Comparison of ENCODE assay signal across 8 mouse cellular contexts in the genomic region with DNA sequence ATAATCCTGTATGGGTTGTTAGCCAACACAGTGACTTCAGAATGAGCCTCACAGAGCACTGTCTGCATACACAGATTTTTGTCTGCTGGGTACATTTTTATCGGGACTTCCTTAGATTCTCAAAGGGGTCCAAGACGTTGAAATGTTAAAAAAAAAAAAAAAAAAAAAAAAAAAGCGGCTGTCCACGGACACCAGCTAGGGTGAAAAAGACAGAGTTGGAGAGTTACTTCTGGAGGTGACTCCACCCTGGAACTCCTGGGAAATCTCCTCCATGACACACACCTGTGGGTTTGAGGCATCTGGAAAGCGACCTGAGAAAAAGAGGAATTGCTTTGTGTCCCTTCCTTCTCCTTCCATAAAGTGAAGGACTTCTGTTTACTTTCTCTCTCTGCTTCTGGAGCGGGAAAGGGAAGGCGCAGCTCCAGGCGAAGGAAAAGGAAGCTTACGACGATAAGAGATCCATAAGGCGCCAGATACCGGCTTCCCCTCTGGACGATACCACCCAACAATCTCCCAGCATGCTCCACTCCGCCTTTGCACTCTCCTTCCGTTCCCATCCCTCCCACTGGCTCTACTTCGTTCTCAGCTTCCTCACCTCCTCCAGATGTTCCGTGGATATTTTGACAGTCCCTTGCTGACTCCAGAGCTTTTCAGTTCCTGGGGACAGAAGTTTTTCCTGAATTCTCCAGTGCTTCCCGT. TPM values are rescaled to one million over a fixed set of nuclear protein-coding genes. Genes with fewer than 3 reads are reported as not detected.
A peak's percentile ranks its signal among the peaks of the same experiment; 100 is the strongest.
DNase-seq lines count a peak whose midpoint lies in the region; ATAC-seq lines count a peak whose summit lies in the region.

No protein-coding gene starts in this region.

- H3K4me1 ChIP-seq in hindbrain, embryonic 10.5 days (replicated peaks): peaks cover 6% of the 10 kb centered on the region; the same call in 1 of the 2 replicates
- no peaks in the 10 kb centered on the region for H3K4me1 ChIP-seq in neural tube, embryonic 13.5 days (replicated peaks)

- H3K9me3 ChIP-seq in hindbrain, embryonic 10.5 days: no peaks in the 10 kb centered on the region
- H3K9me3 ChIP-seq in neural tube, embryonic 13.5 days: no peaks in the 10 kb centered on the region

- H3K27ac ChIP-seq in hindbrain, embryonic 10.5 days: no peak overlapping the region
- H3K27ac ChIP-seq in neural tube, embryonic 13.5 days (replicated peaks): no peak overlapping the region

- H3K4me3 ChIP-seq in hindbrain, embryonic 10.5 days: peak overlapping the region; percentile 26
- no peak overlapping the region for H3K4me3 ChIP-seq in neural tube, embryonic 13.5 days

- intact Hi-C loops in left cerebral cortex, postnatal 4 days (cut with DNase I): no loop called here

- DNase-seq in urinary bladder, adult 2 months (ENCODE audit: low spot score): peak; percentile 10
- no peak for DNase-seq in urinary bladder, postnatal 25 days (ENCODE audit: low spot score)
- DNase-seq in hindbrain, embryonic 10.5 days (ENCODE audit: low spot score): no peak
- peak; percentile 33 for DNase-seq in liver
- no peak for DNase-seq in cerebellum, adult 9-11 months
- no peak for DNase-seq in left cerebral cortex, postnatal 4 days

- no peak overlapping the region for H3K9ac ChIP-seq in neural tube, embryonic 13.5 days

- no peaks in the 10 kb centered on the region for H3K27me3 ChIP-seq in hindbrain, embryonic 10.5 days (ENCODE audit: insufficient read depth, poor library complexity, severe bottlenecking)
- H3K27me3 ChIP-seq in neural tube, embryonic 13.5 days: no peaks in the 10 kb centered on the region

- ATAC-seq in neural tube, embryonic 13.5 days (ENCODE audit: low read depth): no peak
- no peak for ATAC-seq in cerebellum, adult (ENCODE audit: insufficient number of reproducible peaks, low FRiP score, low TSS enrichment)

- peak overlapping the region; percentile 35 for H3K4me2 ChIP-seq in neural tube, embryonic 13.5 days

- H3K36me3 ChIP-seq in hindbrain, embryonic 10.5 days: no peaks in the 10 kb centered on the region
- H3K36me3 ChIP-seq in neural tube, embryonic 13.5 days: no peaks in the 10 kb centered on the region

- WGBS in hindbrain, embryonic 10.5 days: 53% methylated on average over 18 of the region's 18 CpGs
- 46% methylated on average over 18 of the region's 18 CpGs for WGBS in neural tube, embryonic 13.5 days

RNA-seq across cellular contexts. Expression of gene Rdh1, which starts 3.6 kb away (rescaled TPM):
- 0.03 and 0.09 TPM in 2 replicates for polyA plus RNA-seq in urinary bladder, adult 2 months (2012; rRNA removed)
- polyA plus RNA-seq in hindbrain, embryonic 10.5 days (2016; fragmentation: Nextera tagmentation; extraction: Ambion mirVana): not detected in 2 replicates
- polyA plus RNA-seq in neural tube, embryonic 13.5 days (2015; fragmentation: Nextera tagmentation; extraction: Ambion mirVana): not detected in 2 replicates
- total RNA-seq in left cerebral cortex, postnatal 4 days (2021): under 1 TPM; 0.22 TPM

RNA-seq across cellular contexts. Expression of gene Rdh16f1, which starts 3.7 kb away (rescaled TPM):
- 0.11 TPM in 1 of 2 replicates, not detected in the other for polyA plus RNA-seq in urinary bladder, adult 2 months (2012; rRNA removed)
- polyA plus RNA-seq in hindbrain, embryonic 10.5 days (2016; fragmentation: Nextera tagmentation; extraction: Ambion mirVana): 0.11 TPM in 1 of 2 replicates, not detected in the other
- polyA plus RNA-seq in neural tube, embryonic 13.5 days (2015; fragmentation: Nextera tagmentation; extraction: Ambion mirVana): not detected in 2 replicates
- not detected for total RNA-seq in left cerebral cortex, postnatal 4 days (2021)

RNA-seq across cellular contexts. Expression of gene Gpr182, which starts 4.4 kb away (rescaled TPM):
- polyA plus RNA-seq in urinary bladder, adult 2 months (2012; rRNA removed): 1.2 and 1.8 TPM in 2 replicates
- polyA plus RNA-seq in hindbrain, embryonic 10.5 days (2016; fragmentation: Nextera tagmentation; extraction: Ambion mirVana): 0.43 and 0.52 TPM in 2 replicates
- 0.45 and 0.92 TPM in 2 replicates for polyA plus RNA-seq in neural tube, embryonic 13.5 days (2015; fragmentation: Nextera tagmentation; extraction: Ambion mirVana)
- total RNA-seq in left cerebral cortex, postnatal 4 days (2021): 1 to 10 TPM; 1.1 to 1.4 TPM

RNA-seq across cellular contexts. Expression of gene Zbtb39, which starts 16.6 kb away (rescaled TPM):
- polyA plus RNA-seq in urinary bladder, adult 2 months (2012; rRNA removed): 6.1 and 7.6 TPM in 2 replicates
- 4.4 and 4.7 TPM in 2 replicates for polyA plus RNA-seq in hindbrain, embryonic 10.5 days (2016; fragmentation: Nextera tagmentation; extraction: Ambion mirVana)
- polyA plus RNA-seq in neural tube, embryonic 13.5 days (2015; fragmentation: Nextera tagmentation; extraction: Ambion mirVana): 3.3 and 4.5 TPM in 2 replicates
- total RNA-seq in left cerebral cortex, postnatal 4 days (2021): 10 to 100 TPM; 14.5 to 15.1 TPM

RNA-seq across cellular contexts. Expression of gene Rdh9, which starts 20.3 kb away (rescaled TPM):
- 0.29 and 0.46 TPM in 2 replicates for polyA plus RNA-seq in urinary bladder, adult 2 months (2012; rRNA removed)
- not detected in 2 replicates for polyA plus RNA-seq in hindbrain, embryonic 10.5 days (2016; fragmentation: Nextera tagmentation; extraction: Ambion mirVana)
- polyA plus RNA-seq in neural tube, embryonic 13.5 days (2015; fragmentation: Nextera tagmentation; extraction: Ambion mirVana): 0.14 and 0.20 TPM in 2 replicates
- total RNA-seq in left cerebral cortex, postnatal 4 days (2021): under 1 TPM; 0.60 to 0.72 TPM

Comparison
In these comparisons a context has a peak if more than half of its experiments do, and no peak if none do; other contexts are left out.
1. DNase-seq: peak in urinary bladder, adult 2 months (single experiment) and liver (single experiment); none in urinary bladder, postnatal 25 days (single experiment), hindbrain, embryonic 10.5 days (single experiment), cerebellum, adult 9-11 months (single experiment) and left cerebral cortex, postnatal 4 days (single experiment).